Mouse (Mus musculus) subcutaneous adipose tissue, adult 2 months (tissue): ENCODE measurements around the gene Rtl1. TPM values are rescaled to one million over a fixed set of nuclear protein-coding genes. Genes with fewer than 3 reads are reported as not detected.

Experiments used
- polyA plus RNA-seq: library from polyadenylated mRNA; depleted of rRNA; stranded (reverse); fragments of >200 nt; gene quantifications from 2 replicates; pipeline ENCODE4 v1.2.3, GENCODE M21; 2012; ENCODE audit warnings: low replicate concordance; rRNA removed

Gene Rtl1
- not detected in 2 replicates for polyA plus RNA-seq

GRCm38 (mm10) chr12:109600230-109600629 lies at the start of gene Rtl1:
Rtl1 (minus strand) TSS chr12:109600330.

Other genes with a start within 250 kb of the Rtl1 start
- 1.6 and 2.7 TPM in 2 replicates for gene Dlk1, start 147.5 kb downstream of the Rtl1 start, polyA plus RNA-seq